Mouse (Mus musculus): Measurements from ENCODE around the gene Rictor. TPM values are rescaled to one million over a fixed set of nuclear protein-coding genes. Genes with fewer than 3 reads are reported as not detected.

Rictor gene
- polyA plus RNA-seq, 1 experiment from 2014 or later = 36.8 TPM

GRCm38 (mm10) chr15:6710341-6710740 lies 2.2 kb downstream of the Rictor start:
- Histone ChIP-seq H3K4me2 (replicated peaks) (peak overlapping the region; percentile 81; the same call in 1 of the 2 replicates), H3K4me3 (replicated peaks) (peak overlapping the region; percentile 90; the same call in 1 of the 2 replicates)
- 47% methylated on average over 7 of the region's 7 CpGs for WGBS

GRCm38 (mm10) chr15:6711226-6711625 lies 3.0 kb downstream of the Rictor start:
- no peak for ATAC-seq (ENCODE audit: insufficient number of reproducible peaks, low FRiP score, low TSS enrichment, low read depth)
- H3K36me3 ChIP-seq = no peaks in the 10 kb centered on the region
- no peak overlapping the region for H3K9ac ChIP-seq
- H3K9me3 ChIP-seq (replicated peaks) = no peaks in the 10 kb centered on the region
- H3K4me3 ChIP-seq (replicated peaks) = no peak overlapping the region
- H3K4me1 ChIP-seq = peaks cover 28% of the 10 kb centered on the region
- H3K27ac ChIP-seq (replicated peaks) = no peak overlapping the region
- H3K4me2 ChIP-seq (replicated peaks) = no peak overlapping the region
- peaks cover 4% of the 10 kb centered on the region; the same call in 1 of the 2 replicates for H3K27me3 ChIP-seq
- WGBS = 81% methylated on average over 7 of the region's 7 CpGs

More at GRCm38 (mm10) chr15:6710341-6710740, 2.2 kb downstream of the Rictor start:
- Histone ChIP-seq H3K9me3 (replicated peaks) (no peaks in the 10 kb centered on the region), H3K36me3 (no peaks in the 10 kb centered on the region), H3K27me3 (peaks cover 12% of the 10 kb centered on the region), H3K27ac (replicated peaks) (no peak overlapping the region), H3K4me1 (peaks cover 28% of the 10 kb centered on the region), H3K9ac (no peak overlapping the region)
- ATAC-seq (ENCODE audit: insufficient number of reproducible peaks, low FRiP score, low TSS enrichment, low read depth) = no peak

DNA sequence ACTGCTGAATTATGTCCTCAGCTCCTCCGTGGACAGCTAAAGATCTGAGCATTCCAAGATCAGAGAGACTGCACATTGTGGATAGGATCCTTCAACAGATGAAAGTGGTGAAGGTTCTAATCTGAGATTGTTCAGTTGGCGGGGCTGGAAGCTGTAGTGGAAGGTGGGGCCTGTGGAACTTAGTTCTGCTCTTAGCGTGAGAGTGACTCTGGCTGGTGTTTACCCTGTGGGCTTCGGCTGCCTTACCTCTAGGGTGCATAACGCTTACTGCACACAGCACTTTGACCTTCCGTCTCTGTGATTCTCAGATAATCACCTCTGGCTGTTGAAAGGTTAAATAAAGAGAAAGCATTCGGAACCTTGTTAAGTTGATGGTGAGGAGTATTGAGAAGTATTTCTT lies 6.6 kb downstream of the Rictor start:
- peaks cover 20% of the 10 kb centered on the region for H3K4me1 ChIP-seq
- H3K4me3 ChIP-seq (replicated peaks) = no peak overlapping the region
- H3K9ac ChIP-seq = no peak overlapping the region
- H3K27me3 ChIP-seq = no peaks in the 10 kb centered on the region
- no peaks in the 10 kb centered on the region for H3K9me3 ChIP-seq (replicated peaks)
- no peak for ATAC-seq (ENCODE audit: insufficient number of reproducible peaks, low FRiP score, low TSS enrichment, low read depth)
- 52% methylated on average over 7 of the region's 7 CpGs for WGBS
- H3K27ac ChIP-seq (replicated peaks) = no peak overlapping the region
- H3K4me2 ChIP-seq (replicated peaks) = no peak overlapping the region
- H3K36me3 ChIP-seq = no peaks in the 10 kb centered on the region

GRCm38 (mm10) chr15:6715237-6715636 lies 7.1 kb downstream of the Rictor start:
- no peaks in the 10 kb centered on the region for H3K27me3 ChIP-seq
- H3K4me3 ChIP-seq (replicated peaks) = no peak overlapping the region
- H3K4me2 ChIP-seq (replicated peaks) = no peak overlapping the region
- H3K27ac ChIP-seq (replicated peaks) = no peak overlapping the region
- H3K36me3 ChIP-seq = no peaks in the 10 kb centered on the region
- no peak for ATAC-seq (ENCODE audit: insufficient number of reproducible peaks, low FRiP score, low TSS enrichment, low read depth)
- WGBS = 75% methylated on average over 6 of the region's 6 CpGs
- H3K9me3 ChIP-seq (replicated peaks) = no peaks in the 10 kb centered on the region
- H3K9ac ChIP-seq = no peak overlapping the region
- H3K4me1 ChIP-seq = peaks cover 17% of the 10 kb centered on the region

DNA sequence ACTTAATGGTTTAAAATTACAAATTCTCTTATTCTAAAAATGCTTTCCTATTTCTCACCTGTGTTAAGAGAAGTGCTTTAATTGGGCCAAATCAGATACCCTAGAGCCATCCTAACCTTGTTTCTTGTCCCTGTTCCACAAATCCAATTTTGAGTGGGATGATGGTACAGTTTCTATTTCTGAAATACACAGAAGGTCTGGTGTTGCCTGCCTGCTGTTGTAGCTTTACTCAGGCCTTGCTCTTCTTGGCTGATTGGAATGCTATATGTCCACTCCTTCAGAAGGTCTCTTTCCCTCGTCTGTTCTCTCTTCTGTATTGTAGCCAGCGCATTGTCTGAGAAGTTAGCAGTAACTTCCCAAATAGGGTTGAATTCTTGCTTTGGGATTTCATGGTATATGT lies 13.2 kb downstream of the Rictor start:
- 82% methylated on average over 2 of the region's 2 CpGs for WGBS
- ATAC-seq (ENCODE audit: insufficient number of reproducible peaks, low FRiP score, low TSS enrichment, low read depth) = no peak
- H3K4me1 ChIP-seq = no peaks in the 10 kb centered on the region; the same call in 1 of the 2 replicates

GRCm38 (mm10) chr15:6721802-6722201 lies 13.6 kb downstream of the Rictor start:
- Histone ChIP-seq H3K27ac (replicated peaks) (no peak overlapping the region), H3K4me1 (no peaks in the 10 kb centered on the region; the same call in 1 of the 2 replicates), H3K27me3 (no peaks in the 10 kb centered on the region), H3K36me3 (no peaks in the 10 kb centered on the region), H3K4me3 (replicated peaks) (no peak overlapping the region), H3K9me3 (replicated peaks) (no peaks in the 10 kb centered on the region), H3K9ac (no peak overlapping the region), H3K4me2 (replicated peaks) (no peak overlapping the region)
- 83% methylated on average over 4 of the region's 4 CpGs for WGBS
- no peak for ATAC-seq (ENCODE audit: insufficient number of reproducible peaks, low FRiP score, low TSS enrichment, low read depth)

More for the DNA sequence above, 13.2 kb downstream of the Rictor start:
- H3K27ac ChIP-seq (replicated peaks) = no peak overlapping the region
- H3K27me3 ChIP-seq = no peaks in the 10 kb centered on the region
- H3K4me2 ChIP-seq (replicated peaks) = no peak overlapping the region
- H3K9me3 ChIP-seq (replicated peaks) = no peaks in the 10 kb centered on the region
- H3K4me3 ChIP-seq (replicated peaks) = no peak overlapping the region
- H3K9ac ChIP-seq = no peak overlapping the region
- no peaks in the 10 kb centered on the region for H3K36me3 ChIP-seq

- Histone ChIP-seq H3K27me3 (no peaks in the 10 kb centered on the region), H3K4me3 (replicated peaks) (no peak overlapping the region), H3K4me1 (no peaks in the 10 kb centered on the region), H3K9me3 (replicated peaks) (no peaks in the 10 kb centered on the region), H3K9ac (no peak overlapping the region), H3K4me2 (replicated peaks) (no peak overlapping the region), H3K27ac (replicated peaks) (no peak overlapping the region), H3K36me3 (no peaks in the 10 kb centered on the region)
- ATAC-seq (ENCODE audit: insufficient number of reproducible peaks, low FRiP score, low TSS enrichment, low read depth) = no peak
- 78% methylated on average over 11 of the region's 11 CpGs for WGBS
Measured at GRCm38 (mm10) chr15:6722405-6723176, 14.4 kb downstream of the Rictor start.

- H3K4me1 ChIP-seq = no peaks in the 10 kb centered on the region
- ATAC-seq (ENCODE audit: insufficient number of reproducible peaks, low FRiP score, low TSS enrichment, low read depth) = no peak
- H3K36me3 ChIP-seq = no peaks in the 10 kb centered on the region
- H3K27ac ChIP-seq (replicated peaks) = no peak overlapping the region
- H3K9me3 ChIP-seq (replicated peaks) = no peaks in the 10 kb centered on the region
- no peaks in the 10 kb centered on the region for H3K27me3 ChIP-seq
- no peak overlapping the region for H3K4me2 ChIP-seq (replicated peaks)
- no peak overlapping the region for H3K9ac ChIP-seq
- no peak overlapping the region for H3K4me3 ChIP-seq (replicated peaks)
Measured at GRCm38 (mm10) chr15:6723338-6723737, 15.2 kb downstream of the Rictor start.

DNA sequence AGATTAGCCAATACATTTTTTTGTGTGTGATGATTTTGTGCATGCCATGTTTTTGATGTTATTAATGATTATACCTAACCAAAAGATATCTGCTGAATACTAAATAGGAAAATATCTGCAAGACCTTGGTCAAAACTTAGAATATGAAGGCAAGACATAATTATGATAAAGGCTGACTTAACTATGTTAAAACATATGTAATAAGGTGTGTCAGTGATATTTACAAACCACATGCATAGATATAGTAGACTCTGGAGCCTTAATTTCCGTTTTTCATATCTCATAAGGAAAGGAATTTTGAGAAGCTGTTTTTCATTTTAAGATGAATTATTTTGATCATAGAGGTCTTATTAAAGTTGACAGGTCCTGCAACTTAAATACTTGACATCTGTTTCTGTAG lies 16.3 kb downstream of the Rictor start:
- 49% methylated on average over 1 of the region's 1 CpGs for WGBS
- H3K4me1 ChIP-seq = no peaks in the 10 kb centered on the region
- H3K4me2 ChIP-seq (replicated peaks) = no peak overlapping the region
- no peak for ATAC-seq (ENCODE audit: insufficient number of reproducible peaks, low FRiP score, low TSS enrichment, low read depth)
- H3K4me3 ChIP-seq (replicated peaks) = no peak overlapping the region
- H3K9me3 ChIP-seq (replicated peaks) = no peaks in the 10 kb centered on the region
- no peaks in the 10 kb centered on the region for H3K27me3 ChIP-seq
- no peak overlapping the region for H3K27ac ChIP-seq (replicated peaks)
- H3K36me3 ChIP-seq = no peaks in the 10 kb centered on the region
- no peak overlapping the region for H3K9ac ChIP-seq

GRCm38 (mm10) chr15:6726130-6726808 lies 18.1 kb downstream of the Rictor start:
- no peak overlapping the region for H3K9ac ChIP-seq
- H3K36me3 ChIP-seq = no peaks in the 10 kb centered on the region
- no peak overlapping the region for H3K4me2 ChIP-seq (replicated peaks)
- no peak for ATAC-seq (ENCODE audit: insufficient number of reproducible peaks, low FRiP score, low TSS enrichment, low read depth)
- WGBS = 65% methylated on average over 5 of the region's 5 CpGs
- H3K9me3 ChIP-seq (replicated peaks) = no peaks in the 10 kb centered on the region
- no peaks in the 10 kb centered on the region for H3K4me1 ChIP-seq
- H3K4me3 ChIP-seq (replicated peaks) = no peak overlapping the region
- no peak overlapping the region for H3K27ac ChIP-seq (replicated peaks)
- no peaks in the 10 kb centered on the region for H3K27me3 ChIP-seq

- no peak overlapping the region for H3K4me2 ChIP-seq (replicated peaks)
- H3K9ac ChIP-seq = no peak overlapping the region
- H3K4me3 ChIP-seq (replicated peaks) = no peak overlapping the region
- WGBS = 73% methylated on average over 5 of the region's 5 CpGs
- no peaks in the 10 kb centered on the region for H3K27me3 ChIP-seq
- H3K27ac ChIP-seq (replicated peaks) = no peak overlapping the region
- H3K4me1 ChIP-seq = no peaks in the 10 kb centered on the region
- no peak for ATAC-seq (ENCODE audit: insufficient number of reproducible peaks, low FRiP score, low TSS enrichment, low read depth)
- H3K36me3 ChIP-seq = no peaks in the 10 kb centered on the region
- H3K9me3 ChIP-seq (replicated peaks) = no peaks in the 10 kb centered on the region
Measured at GRCm38 (mm10) chr15:6733076-6733475, 24.9 kb downstream of the Rictor start.
